Mouse (Mus musculus): ENCODE measurements at regions not wholly inside any gene's neighbourhood (a gene's known extent, or its start where the extent isn't known, plus 50 kb on each side); places are given as distances from the start of the nearest gene placed in this dataset.

DNA sequence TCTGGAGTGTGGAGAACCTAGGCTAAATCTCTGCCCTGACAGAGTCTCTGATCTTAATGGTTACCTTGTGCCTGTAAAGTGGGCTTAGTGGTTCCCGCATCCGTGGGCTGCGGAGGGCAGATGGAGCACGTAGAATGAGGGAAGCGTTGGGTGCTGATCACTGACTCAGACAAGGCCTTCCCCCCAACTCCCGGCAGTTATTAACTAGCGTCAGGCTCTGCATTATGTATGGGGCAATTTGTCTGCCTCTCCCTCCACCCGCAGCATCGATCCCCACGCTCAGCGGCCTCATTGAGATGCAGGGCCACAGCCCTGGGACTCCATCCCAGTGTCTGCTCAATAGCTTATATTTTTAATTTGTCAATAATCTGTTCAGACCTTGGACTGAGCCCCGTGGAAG, 164.8 kb downstream of the Gm26897 start:
- DNase-seq: no peak

DNA sequence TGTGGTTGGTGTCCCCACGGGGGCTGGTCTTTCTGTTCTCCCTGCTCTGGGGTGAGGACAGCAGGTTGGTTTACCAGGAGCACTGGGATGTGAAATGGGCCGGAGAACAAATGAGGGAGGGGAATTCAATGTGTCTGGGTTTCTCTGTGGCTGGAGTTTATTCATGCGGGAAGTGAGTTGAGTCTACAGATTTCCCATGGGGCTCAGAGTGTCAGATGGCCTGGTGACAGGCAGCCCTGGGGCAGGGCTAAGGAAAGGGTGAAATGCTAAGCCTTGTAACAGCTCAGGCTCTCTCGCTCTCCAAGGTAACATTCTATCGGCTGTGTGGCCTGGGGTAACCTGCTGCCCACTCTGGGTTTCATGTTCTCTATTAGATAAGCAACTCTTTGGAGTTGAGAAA, 167.5 kb downstream of the Gm26897 start:
- no peak for DNase-seq

DNA sequence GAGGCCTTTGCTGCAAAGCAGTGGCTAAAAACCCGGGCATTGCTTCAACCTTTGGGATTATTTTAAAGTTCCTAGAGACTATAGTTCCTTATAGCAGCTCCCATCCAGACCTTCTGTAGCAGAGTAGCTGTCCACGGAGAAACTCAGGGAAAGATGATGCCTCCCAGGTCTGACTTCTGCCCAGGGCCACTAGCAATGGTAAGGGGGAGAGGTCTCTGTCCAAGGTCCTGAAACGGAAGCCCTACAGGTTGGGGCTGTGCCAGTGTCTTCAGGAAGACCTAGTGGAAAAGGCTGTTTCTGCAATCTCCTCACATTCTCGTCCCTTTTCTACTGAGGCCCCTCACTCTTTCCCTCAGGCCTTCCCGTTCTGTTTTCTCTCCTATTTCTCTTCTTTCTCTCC, 168.0 kb downstream of the Gm26897 start:
- DNase-seq: no peak

DNA sequence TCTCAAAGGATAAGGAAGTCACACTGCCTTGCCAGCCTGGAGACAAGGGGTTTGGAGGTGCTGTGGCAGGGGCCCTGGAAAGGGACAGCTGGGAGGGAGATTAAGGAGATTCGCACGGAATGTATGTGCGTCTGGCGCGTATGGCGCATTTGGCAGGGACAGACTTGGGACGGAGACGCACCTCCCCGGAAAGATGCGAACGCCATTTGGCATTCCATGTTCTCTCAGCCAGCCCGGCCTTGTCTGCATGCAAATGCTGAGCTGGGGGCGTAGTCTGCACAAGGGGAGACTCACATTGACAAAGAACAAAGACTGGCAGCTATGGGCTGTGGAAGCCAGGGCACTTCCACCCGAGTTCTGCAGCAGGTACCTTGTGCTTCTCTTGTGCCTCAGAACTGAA, 174.4 kb downstream of the Gm26897 start:
- DNase-seq: no peak

DNA sequence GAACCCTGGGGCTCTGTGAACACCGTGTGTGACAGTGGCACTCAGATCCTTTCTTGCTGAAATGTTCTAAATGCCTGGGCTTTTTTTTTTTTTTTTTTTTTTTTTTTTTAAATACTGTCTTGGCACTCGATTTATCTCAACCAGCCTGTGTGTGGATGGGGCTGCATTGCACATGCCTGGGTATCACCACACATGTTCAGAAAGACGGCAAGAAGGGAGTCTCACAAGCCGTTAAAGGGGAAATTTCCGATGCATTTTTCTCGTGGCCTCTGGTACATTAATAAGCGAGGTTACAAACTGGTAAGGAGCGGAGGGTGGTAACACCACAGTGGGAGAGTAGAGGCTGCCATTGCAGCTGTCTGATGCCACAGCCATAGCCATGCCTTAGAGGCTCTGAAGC, 176.8 kb downstream of the Gm26897 start:
- DNase-seq: no peak

DNA sequence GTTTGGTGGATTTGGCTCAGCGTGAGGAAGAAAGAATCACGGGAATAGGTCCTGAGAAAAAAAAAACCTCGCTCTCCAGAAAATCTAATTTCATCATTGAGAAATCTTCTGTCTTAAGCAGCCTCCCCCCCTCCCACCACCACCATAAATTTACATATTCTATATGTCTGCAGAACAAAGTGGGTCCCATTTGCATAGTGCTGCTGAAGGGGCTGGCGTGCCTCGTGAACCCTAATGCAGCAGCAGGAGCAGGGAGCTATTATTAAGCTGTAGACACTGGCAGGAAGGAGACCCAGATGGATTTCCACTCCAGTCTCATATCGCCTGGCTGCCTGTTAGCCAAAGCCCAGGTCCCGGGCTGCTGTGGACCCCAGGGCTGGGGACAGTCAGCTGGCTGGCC, 179.6 kb downstream of the Gm26897 start:
- no peak for DNase-seq

DNA sequence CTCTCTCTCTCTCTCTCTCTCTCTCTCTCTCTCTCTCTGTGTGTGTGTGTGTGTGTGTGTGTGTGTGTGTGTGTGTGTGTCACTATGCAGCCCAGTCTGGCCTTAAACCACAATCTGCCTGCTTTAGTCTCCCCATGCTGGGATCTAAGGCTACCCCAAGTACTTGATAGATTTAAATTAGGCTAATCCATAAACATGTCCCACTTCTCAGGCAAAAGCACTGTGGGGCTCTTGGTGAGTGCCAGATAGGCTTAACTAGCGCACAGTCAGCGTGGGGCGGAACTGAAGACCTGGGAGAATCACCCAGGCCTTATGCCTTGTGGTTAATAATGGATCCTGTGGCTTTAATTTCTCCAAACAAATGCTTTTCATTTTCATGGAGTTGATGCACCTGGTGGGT, 180.6 kb downstream of the Gm26897 start:
- no peak for DNase-seq

DNA sequence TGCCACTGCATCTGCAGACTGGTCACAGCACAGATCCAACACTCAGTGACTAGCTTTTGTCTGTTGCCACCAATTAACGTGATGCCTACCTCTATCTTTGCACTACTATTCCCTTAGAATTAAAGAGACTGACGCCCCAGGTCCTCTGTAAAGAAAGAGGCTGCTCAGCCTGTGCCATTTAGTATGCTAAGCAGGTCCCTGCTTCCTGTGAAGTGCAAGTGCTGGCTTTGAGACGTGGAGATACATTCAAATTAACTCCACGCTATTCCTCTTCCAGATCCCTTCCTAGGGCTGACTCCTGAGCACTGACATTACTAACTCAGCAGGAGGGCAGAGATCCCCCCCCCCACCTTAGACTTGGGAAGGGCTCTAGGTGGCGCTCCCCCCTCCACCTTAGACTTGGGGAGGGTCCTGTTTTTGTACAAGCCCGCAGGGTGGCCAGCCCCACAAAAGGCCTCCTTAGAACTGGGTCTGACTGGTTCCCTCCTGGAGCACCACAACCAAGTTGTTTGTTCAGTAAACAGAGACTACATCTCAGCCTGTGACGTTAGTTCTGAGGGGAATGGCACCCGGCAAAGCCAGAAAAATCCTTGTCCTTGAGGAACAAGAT, 184.0 kb downstream of the Gm26897 start:
- DNase-seq: no peak

DNA sequence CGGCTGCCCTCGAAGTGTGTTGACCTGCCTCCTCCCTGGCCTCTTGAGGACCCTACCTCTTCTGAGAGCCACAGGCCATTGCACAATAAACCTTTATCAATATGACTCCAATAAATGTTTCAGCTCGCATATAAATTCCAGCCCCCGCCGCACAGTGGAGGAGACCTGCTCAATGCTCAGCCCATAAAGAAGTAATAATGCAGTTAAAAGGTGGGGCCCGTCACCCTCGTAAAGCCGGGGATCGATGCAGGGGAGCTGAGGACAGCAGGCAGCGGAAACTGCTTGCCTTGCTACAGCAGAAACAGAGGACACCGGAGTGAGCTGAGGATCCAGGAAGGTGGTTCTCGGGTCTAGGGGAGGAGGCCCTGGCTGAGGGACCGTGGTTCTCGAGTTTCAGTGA, 185.2 kb downstream of the Gm26897 start:
- no peak for DNase-seq

DNA sequence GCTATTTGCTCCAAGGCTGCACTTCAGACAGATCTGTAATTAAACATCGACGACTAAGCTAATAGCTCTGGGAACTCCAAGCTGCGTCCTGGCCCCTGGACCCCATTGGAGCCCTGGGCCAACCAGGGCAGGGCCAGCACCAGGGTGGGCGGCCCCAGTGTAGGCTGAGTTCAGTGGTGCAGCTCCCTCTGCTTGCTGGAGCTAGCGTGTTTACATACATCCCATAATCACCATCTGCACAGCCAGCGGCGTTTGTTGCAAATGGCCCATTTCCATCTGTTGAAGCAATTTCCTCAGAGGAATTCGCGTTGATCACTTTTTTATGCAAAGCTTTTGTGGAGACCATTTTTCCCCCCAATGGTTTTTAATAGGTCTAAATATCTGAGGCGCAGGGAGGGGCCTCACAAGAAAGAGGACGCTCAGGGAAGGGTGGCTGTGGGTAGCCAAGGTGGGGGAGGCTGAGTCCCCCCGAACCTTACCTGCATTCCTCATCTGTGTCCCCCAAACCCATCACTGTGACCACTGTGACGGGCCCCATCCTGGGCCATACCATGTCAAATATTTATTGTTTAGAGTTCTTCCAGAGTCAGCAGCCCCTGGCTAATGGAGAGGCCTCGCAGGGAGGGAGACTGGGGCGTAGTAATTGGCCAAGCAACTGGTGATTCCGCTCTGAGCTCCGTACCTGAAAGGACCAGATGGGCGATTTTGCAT, 189.4 kb downstream of the Gm26897 start:
- DNase-seq: no peak

DNA sequence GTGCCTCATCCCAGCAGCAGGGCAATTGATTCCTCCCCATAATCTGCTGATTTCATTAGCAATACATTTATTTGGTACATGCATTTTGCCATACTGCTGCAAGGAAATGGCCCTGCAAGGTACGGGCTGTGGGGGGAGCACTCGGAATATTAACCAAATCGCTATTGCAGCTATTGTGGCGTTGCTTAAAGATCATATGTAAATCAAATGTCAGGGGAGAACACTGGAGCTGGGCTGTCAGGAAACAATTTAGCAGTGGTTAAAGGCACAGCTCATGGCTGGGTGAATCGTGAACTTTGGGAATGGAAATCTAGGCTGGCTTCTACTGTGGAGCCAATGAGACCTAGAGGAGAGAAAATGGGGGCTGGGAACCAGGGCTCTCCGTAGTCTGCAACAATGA, 192.0 kb downstream of the Gm26897 start:
- DNase-seq: no peak

DNA sequence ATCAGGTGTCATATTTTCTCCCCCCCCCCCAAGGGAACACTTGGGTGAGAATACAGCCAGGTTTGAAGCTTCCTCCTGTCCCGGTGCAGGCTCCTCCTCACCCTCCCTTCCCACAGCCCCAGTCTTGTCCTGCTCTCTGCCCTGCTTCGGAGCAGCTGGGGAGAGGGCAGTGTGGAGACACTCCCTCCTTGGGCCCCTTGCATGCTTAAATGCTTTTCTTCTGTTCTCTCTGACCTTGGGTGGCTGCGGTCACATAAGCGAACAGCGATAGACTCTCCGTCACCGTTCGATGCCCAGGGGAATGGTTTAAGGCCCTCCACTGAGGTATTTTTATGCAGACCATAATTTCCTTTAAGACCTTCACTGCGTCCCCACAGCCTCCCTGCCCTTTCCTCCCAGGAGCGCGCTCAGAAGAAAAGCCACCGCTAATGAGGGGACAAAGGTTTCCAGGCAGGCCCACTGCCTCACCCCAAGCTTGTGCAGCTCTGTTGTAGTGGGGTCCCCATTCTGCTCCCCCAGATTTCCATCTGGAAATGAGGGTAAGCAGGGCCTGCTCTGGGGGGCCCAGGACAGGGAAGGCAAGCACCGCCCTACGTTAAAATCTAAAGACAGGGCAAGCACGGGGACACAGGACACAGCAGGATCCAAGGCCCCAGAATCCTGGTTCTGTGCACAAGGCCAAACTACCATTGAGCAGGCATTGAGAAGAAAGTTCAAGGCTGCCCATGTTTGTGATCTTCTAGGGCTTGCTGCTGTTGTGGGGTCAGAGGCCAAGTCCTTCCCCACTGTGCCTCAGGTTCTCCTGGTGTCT, 195.7 kb downstream of the Gm26897 start:
- DNase-seq: no peak

DNA sequence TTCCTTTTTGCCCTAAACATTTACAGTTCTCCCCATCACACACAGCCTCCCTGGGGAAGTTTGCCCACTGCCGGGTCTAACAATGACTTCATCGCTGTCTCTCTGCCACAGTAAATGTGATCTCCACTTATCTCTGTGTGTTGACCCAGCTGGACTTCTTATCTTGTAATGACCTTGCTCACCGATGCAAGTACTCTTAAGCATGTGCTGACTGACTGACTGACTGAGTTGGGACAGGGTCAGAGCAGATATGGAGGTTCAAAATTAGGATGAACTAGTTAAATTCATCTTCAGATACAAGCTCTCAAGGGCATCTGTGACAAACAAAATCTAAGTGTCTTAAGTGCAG, 196.2 kb downstream of the Gm26897 start:
- no peak for DNase-seq

DNA sequence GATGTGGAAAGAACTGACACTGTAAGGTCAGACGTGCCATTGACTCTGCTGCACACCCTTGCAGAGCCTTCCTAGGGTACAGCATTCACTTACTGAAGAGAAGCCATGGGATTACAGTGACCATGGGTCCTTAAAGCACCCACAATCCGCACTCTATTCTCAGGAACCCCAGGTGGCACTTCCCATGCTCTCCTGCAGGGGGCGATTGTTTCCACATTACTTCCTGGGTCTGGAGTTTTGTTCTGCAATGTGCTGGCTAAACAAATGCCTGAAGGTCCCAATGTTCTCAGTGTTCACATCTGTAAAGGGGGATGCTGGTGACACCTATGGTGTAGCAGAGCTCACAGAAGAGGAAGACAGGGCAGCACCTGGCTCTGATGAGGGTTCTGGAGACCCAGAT, 198.0 kb downstream of the Gm26897 start:
- DNase-seq: no peak

DNA sequence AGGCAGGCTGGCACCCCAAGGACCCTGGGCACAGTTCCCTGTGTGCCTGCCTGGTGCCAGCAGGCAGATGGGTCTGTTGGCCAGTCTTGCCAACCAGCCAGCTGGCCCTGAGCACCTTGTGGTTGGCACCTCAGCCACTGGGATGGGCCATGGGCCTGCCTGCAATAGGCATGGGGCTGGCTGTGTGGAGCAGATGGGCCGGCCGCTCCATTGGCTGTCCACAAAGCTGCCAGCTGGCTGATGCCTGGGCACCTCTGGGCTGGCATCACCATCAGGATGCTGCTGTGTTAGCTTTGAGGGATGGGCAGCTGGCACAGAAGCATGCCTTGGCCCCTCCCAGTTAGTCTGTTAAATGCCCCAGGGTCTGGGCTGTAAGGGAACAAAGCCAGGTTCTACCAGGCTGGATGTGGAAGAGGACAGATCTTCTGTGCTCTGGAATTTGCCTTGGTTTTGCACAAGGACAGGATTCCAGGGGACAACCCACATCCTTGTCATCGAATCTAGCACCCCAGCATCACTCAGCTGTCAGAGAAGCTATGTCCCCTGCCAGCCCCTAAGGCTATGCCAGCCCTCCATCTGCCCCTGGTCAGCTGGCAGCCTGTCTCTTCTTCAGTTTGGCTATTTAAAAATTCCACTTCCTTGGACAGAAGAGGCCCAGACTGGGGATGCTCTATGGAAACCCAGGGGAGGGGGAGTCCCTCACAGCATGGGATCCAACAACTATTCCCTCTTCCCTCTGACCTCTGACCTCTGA, 201.8 kb downstream of the Gm26897 start:
- no peak for DNase-seq

DNA sequence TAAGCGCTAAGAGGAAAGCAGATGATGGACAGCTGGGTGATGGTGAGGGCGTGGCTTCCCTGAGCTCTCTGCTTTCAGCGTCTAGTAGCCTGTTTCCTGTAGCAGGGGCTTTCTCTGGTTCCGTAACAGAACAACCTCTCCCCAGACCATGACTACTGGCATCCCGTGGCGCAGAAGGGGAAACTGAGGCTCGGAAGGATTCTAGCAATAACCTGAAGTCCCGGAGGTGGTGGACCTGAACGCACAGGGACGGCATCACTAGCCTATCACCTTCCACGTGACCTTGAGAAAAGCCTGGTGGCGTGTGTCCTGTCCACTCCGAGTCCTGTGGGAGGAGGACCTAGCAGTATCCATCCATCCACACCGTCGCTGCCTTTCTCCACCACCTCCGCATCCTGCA, 208.1 kb downstream of the Gm26897 start:
- DNase-seq: no peak

DNA sequence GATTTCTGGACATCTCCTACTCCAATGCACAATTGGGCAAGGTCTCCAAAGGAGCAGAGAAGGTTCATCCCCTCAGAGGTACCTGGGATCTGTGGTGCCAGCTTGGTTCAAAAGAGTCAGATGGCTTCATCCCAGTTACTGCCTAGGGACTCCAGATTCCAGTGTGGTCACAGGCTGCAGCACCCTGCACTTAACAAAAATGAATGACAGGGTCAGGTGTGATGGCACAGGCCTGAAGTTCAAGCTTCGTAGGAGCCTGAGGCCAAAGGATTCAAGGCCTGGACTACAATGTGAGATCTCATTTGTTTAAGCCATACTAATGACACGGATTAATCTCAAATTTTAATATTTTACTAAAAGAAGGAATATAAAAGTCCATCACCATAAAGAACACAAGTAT, 209.1 kb downstream of the Gm26897 start:
- DNase-seq: no peak

DNA sequence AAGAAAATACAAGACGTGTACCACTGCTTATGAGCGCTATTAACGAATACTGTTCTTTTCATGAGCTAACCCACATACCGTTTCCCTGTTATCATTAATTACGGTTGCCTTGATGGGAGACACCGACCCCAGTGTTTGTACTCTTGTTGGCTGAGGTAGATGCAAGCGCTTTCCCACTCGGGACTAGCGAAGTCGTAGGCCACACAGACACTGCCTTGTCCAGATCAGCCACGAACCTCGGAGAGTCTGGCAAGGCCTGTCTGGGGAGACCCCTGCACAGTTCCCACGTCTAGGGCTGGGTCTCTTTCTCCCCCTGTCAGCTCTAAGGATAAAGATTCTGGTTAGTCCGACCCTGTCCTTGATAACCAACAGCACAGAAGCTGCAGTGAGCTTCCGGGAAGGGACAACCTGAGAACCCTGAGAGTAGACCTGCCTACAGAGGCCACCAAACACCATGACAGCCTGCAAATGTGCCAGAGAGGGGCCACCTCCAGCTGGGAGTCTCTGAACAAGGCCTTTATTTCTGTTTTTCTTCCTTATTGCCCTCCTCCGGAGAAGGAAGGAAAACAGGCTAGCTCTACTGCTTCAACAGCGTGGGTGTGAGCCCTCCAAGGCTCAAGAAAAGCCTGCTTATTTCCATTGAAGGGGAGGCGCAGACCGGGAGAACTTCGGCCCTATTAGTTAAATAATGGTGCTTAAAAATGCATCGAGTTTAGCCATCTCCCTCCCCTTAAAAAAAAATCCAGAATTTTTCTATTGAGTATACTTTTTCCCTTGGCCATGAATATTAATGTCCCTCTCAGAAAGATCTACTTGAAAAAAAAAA, 209.8 kb downstream of the Gm26897 start:
- no peak for DNase-seq

DNA sequence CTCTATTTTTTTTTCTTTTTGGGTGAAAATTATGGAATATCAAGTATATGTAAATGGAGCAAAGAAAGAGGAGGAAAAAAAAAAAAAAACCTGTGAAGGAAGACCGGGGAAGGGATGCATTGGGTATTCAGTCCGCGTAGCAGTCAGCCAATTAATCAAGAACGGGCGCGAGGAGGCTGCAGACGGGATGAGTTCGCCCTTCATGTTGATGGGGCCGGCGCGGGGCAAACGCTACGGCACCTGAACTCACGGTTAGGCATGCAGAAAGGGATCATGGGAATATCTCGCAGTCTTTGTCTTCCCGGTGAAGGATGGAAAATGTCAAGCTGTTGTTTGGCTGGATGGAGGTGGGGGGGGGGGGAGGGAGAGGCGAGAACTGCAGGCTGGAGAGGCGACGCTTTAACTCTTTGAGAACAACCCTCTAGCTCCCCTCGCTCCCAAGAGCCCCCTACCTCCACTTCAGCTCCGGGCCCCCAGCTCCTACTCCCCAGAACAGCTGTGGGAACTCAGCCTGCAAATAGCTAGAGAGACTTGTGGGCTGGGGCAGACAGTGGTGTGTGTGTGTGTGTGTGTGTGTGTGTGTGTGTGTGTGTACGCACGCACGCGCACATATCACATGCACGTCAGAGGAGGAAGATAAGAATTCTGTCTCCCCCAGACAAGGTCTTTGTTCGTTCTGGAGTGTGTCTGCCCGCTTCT, 210.7 kb downstream of the Gm26897 start:
- no peak for DNase-seq

DNA sequence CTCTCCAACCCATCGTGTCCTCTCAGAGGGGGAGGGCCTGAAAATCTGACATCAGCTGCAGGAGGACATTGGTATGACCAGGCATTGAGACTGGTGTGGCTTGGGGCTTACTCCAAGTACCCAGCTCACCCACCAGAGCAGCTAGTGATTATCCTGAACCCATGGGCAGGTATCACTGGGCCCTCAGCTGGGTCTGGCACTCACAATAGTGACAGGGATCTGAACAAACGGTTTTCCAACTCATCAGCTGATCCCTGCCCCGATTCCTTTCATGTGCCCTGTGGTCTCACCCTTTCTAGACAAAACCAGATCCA, 211.2 kb downstream of the Gm26897 start:
- DNase-seq: no peak

DNA sequence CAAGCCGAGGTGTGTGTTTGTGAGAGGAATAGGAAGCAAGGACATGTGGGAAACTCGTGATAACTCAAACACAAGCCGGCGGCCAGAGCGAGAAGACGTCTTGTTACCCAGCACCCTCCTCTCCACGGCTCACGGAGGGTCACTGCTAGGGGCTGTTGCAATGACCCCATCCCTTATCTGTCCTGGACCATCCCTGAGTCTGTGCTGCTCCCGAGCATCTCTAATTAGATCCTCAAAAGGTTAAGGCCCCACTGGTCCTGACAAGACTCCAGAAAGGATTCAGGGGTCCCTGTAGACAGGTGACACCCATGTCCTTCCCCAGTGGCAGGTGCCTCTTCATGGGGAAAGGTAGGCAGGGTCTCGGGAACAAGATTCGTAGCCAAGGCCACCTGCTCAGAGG, 212.6 kb downstream of the Gm26897 start:
- DNase-seq: no peak

DNA sequence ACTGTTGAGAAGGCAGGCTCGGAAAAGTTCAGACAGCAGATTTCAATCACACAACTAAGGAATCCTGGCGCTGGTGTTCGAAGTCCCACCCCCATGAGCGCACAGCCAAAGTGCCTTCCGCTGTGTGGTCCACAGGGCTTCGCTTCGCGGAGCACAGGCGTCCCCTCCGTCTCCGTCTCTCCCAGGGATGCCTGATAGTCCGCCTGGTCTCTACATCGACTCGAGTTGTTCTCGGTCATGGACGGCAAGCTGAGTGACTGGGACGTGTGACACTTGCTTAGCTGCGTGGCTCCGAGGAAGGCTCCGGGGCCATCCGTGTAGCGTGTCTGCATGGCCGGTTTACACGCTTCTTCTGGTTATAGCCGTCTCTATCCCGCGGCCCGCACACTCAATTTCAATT, 224.0 kb downstream of the Gm26897 start:
- DNase-seq: no peak

Data from kidney, adult 11 months (tissue).